Mouse (Mus musculus) kidney, postnatal 25 days (tissue): ENCODE data around the gene Bfsp1.
A peak's percentile ranks its signal among the peaks of the same experiment; 100 is the strongest.

Experiments used
- DNase-seq, 2 experiments: peaks; one replicate each; pipeline ENCODE4 v3.0.0; 2021; ENCODE audit warnings: mixed read lengths in 2 of 2

Gene Bfsp1

GRCm38 (mm10) chr2:143853447-143853846 lies 9.5 kb downstream of the Bfsp1 start:
- DNase-seq, result no peak

- no peak for DNase-seq
Observed at GRCm38 (mm10) chr2:143852295-143853275, 10.4 kb downstream of the Bfsp1 start.

DNA sequence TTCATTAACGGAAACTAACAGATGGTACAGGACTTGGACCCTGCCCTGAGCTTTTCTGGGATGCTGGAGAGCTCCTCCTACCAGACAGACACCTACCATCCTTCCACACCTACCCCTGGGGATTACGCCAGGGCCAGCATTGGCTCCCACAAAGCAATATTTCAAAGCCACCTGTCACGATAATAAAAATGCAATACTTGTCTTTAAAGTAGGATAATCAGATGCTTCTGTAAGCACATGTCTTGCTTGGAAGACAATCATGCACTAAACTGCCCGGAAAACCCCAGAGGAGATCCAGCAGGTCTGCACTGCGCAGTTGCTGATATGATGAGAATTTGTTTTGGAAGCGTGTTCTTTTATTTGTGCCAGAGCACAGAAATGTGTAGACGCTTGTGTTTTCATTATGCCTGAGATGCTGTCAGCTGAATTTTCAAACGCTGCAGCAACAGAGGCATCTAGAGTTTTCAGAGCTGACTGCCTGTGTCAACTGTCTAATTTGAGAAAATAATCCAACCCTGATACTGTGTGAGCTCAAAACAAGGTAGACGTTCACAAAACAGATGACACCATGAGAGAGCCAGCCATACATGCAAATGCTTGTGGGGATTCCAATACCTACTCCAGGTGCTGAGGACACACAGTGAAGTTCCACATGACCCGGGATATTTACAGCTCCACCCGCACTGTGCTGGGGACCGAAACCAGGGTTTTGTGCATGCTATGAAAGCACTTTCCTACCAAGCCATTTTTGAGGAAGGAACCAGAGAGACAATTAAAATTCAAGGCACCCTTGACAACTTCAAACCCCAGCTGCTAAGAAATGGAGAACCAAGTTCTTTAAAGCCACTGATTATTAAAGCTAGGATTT lies 11.4 kb downstream of the Bfsp1 start:
- DNase-seq, result no peak

DNA sequence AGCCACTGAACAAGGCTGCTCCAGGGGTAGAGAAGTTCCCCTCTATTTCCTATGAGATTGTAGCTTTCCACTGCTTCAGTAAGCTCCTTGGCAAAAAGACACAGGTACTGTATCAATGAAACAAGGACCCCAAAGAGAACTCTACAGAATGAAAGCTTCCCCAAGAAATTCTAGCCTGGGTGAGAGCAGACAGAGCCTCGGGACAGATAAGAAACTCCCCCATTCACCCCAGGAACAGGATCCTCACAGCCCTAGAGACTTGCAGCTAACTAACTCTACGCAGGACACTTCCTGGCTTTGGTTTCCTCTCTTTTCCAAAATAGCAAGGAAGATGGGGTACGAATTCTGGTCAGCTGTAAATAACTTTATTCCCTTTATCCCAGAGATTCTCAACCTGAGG lies 15.7 kb downstream of the Bfsp1 start:
- DNase-seq, result peak in 1 of 2 experiments; percentile 7

DNA sequence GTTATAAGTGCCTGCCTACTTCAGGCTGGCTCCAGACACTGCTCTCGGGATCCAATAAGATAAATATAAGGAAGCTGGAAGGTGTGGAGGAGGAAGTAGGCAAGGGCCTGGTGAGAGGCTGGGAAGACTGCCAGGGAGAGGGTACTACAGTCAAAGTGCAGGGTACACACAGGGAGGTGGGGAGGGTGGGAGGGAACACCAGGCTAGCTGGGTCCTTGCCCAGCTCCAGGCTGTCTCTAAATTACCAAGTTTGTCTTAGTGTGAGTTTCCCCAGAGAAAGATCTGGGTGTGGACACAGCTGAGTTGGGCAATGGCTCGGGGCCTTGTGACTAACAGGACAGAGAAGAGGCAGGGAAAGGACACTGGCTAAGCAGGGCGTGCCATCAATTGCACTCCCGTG lies 16.2 kb downstream of the Bfsp1 start:
- peak; percentile 81 to 86 for DNase-seq

DNA sequence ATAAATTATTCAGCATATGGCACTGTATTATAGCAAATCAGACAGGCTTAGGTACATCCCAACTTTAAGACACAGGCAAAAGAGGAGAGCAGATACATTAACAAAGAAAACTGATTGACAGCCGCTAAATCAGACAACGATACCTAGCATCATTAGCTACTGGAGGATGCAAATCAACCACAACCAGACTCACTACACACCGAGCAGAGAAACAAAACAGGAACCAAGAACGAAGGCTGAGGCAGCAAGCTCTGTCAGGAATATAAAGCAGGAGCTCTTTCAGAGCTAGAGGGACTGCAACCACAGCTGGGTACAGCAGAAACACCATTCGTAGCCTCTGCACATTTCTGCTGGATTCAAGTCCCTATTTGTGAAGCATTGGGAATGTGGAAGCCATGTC lies 18.2 kb downstream of the Bfsp1 start:
- DNase-seq, result no peak

DNA sequence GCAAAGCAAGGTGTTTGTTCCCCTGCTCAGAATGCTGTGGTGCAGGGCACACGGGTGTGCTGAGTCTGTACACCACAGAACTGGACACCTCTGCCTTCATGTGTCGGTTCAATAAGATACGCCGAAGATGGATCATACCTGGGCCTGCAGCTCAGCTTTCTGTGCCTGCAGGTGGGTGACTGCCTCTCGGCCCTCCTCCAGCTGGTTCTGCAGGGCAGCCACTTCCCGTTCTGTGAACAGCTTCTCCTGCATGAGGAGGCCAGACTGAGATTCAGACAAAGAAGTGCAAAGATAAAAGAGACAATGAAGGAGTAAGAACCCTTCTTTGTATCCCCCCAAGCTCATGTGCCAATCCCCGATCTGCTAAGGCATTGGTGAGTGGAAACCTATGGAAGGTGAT lies 21.4 kb downstream of the Bfsp1 start:
- peak in 1 of 2 experiments; percentile 24 for DNase-seq

DNA sequence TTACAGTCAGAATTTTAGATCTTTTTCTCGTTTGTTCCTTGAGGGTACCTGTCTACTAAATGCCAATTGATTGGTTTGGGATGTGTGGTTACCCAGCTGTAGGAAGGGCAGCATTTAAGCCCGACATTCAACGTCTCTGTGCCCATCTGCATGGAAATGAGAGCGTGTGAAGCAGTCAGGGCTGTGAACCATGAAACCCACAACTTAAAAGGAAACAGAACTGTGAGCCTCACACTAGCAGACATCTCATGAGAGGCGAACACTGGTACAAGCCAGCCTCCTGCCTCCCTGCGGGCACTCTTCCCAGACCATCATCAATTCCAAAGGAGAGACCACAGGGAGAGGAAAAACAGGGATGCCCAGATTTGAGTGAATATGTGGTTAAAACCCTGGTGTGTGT lies 22.1 kb downstream of the Bfsp1 start:
- peak in 1 of 2 experiments; percentile 21 for DNase-seq

GRCm38 (mm10) chr2:143839458-143839857 lies 23.5 kb downstream of the Bfsp1 start:
- DNase-seq, result no peak

- DNase-seq, result peak; percentile 12 to 33
Observed at GRCm38 (mm10) chr2:143838698-143839097, 24.3 kb downstream of the Bfsp1 start.

DNA sequence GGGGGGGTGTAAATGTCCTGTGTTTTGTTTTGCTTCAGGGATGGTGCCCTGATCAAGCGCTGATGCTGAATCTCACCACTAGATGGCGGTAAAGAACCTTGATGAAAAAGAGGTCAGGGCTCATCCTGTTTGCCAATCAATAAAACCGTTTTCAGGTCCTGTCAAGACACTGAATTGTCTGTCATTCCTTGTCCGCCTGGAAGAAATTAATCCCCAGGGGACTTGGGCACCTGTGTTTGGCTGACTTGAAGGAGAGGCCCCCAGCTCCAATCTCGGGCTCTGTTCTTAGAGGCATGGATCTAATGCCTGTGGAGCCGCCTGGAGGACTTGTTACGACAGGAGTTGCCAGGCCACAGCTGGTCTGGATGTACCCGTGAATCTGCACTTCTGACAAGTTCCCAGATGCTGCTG lies 25.7 kb downstream of the Bfsp1 start:
- DNase-seq, result peak; percentile 69 to 85

DNA sequence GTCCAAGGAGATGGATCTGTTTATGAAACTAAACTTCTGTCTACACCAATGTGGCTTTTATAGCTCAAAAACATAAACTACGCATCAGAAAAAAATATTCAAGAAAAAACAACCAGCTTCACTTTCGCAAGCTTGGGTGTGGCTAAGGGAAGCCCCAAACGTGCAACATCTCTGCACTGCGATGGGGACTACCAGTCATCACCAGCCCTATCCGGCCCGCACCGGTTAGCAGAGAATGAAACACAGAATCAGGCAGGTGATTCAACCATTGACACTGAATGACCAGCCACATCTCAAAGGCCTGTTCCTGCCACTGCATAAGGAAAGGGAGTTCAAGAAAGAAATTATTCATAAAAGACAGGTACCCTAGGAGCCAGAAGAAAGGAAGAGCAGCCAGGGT lies 27.2 kb downstream of the Bfsp1 start:
- DNase-seq, result peak in 1 of 2 experiments; percentile 18

GRCm38 (mm10) chr2:143834082-143834481 lies 28.9 kb downstream of the Bfsp1 start:
- DNase-seq, result peak in 1 of 2 experiments; percentile 21

DNA sequence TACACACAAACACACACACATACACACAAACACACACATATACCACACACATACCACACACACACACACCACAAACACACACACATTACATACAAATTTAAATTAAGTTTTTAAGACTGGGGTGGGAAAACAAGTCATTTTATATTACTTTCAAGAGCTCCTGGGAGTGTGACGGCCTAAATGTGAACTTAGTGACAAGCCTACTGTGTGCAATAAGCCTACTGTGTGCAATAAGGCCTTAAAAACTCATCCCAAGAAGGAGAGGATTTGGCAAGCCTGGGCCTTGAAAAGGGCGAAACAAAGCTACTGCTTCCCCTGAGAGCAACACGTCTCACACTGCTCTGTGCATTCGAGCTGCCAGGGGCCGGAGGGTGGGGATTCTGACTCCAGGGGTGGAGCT lies 30.3 kb downstream of the Bfsp1 start:
- no peak for DNase-seq

- no peak for DNase-seq
Observed at GRCm38 (mm10) chr2:143831645-143832044, 31.3 kb downstream of the Bfsp1 start.

- DNase-seq, result no peak
Observed at GRCm38 (mm10) chr2:143813461-143813860, 49.5 kb downstream of the Bfsp1 start.

- no peak for DNase-seq
Observed at GRCm38 (mm10) chr2:143812262-143812661, 50.7 kb downstream of the Bfsp1 start.

GRCm38 (mm10) chr2:143808789-143809188 lies 54.2 kb downstream of the Bfsp1 start:
- no peak for DNase-seq

DNA sequence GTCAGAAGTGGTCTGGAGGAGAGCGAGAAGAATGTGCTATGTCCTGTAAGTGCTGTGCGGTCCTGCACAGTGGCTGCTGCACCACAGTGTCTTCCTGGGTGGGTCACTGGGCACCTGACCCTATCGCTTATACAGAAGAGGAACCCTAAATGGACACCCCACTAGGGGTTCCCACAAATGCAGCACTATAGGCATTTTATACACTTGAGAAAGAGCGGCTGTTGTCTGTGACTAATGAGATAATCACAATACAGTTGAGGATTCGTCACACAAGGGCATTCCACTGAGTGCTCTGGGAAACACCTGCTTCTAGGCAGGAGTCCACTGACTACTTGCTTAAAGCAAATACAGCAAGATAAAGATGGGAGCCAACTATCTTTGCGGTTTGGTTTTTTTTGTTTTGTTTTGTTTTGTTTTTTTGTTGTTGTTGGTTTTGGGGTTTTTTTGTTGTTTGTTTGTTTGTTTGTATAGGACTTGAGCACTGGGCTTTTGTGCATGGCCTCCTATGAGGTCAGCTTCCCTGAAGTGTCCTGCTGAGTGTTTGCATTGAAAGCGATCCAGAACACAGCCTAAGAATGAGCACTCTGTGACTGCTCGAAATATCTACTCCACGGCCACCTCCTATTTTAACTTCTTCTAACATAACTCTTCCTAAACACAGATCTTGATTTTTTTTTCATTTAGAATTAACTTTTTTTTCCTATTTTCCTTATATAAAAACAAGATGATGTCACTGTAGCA lies 55.9 kb downstream of the Bfsp1 start:
- DNase-seq, result no peak

DNA sequence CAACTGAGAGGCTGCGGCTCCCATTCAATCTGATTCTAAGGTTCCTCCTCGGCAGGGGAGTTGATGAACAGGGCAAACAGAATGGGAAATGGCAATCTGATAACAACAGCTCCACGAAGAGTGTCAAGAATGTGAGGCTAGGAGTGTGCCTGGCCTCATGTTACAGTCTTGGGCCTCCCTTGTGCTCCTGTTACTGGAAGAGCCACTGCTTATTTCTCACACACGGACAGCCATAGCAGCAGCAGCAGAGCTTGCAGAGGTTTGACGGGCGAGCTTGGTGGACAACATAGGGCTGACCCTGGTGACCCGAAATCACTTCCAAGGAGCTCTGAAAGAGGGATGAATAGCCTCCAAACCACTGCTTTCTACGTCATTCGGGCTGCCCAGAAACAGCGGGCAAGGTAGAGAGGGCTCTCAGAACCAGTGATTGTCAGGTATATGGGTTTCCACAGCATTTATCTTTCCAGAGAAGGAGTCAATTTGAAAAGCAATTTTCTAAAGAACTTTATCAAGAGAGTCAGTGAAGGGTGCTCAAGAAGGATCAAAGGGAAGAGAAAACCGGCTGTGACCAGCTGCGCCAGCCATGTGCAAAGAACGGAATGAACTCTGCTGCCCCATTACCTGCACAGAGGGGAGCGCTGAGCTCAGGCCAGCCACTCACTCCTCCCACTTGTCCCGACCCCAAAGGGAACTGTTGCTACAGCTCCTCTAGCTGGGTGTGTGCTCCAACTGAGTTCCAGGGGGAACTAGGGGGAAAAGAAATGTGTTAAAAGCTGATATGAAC lies 56.6 kb downstream of the Bfsp1 start:
- peak; percentile 43 to 60 for DNase-seq

DNA sequence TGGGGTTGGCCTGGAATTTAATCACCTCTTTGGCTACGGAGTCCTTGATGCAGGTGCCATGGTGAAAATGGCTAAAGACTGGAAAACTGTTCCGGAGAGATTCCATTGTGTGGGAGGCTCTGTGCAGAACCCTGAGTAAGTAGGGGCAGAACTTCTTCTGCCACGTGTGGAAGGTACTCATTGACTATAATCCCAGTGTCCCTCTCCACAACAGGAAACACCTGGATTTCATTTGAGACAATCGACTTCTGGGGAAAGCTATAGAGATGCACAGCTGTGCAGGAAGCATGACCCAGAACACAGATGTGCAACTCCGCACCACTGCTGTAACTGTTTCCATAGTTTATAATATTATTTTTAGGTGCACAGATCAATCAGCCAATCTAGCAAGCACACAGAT lies 61.9 kb downstream of the Bfsp1 start:
- no peak for DNase-seq
